Mouse (Mus musculus) right cerebral cortex, adult 2 months (tissue): ENCODE data around the gene Cars.

ENCODE experiments used
- DNase-seq, 2 experiments: peaks; one replicate each; pipeline ENCODE4 v3.0.0; 2021 to 2022; ENCODE audit warnings: low spot score in 2 of 2

Cars gene

DNA sequence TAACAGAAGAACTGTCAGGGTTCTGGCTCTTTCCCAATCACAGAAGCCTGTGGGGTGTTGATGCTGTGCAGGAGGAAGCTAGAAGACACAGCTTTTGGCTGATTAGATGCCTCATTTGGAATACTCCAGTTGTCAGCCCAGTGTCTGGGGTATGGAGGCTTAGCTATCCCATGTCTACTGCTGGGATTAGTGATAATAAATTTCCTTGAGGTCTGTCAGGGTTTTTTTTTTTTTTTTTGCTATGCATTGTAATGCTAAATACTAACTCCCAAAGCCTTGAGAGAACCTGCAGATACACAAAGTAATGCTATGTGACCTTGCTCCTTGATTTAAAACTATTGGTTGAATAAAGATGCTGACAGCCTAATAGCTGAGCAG, 88.6 kb downstream of the Cars start:
- DNase-seq = no peak

GRCm38 (mm10) chr7:143510593-143511334, 89.1 kb downstream of the Cars start:
- no peak for DNase-seq

- no peak for DNase-seq
Observed at GRCm38 (mm10) chr7:143509566-143509965, 90.3 kb downstream of the Cars start.
